Mouse (Mus musculus) olfactory bulb, adult 2 months (tissue): ENCODE data around the gene Gpc1. TPM values are rescaled to one million over a fixed set of nuclear protein-coding genes. Genes with fewer than 3 reads are reported as not detected.

Experiments used
- H3K27ac ChIP-seq: fragments of 200-500 bp; 2 replicates; pipeline ENCODE4 v1.5.1; 2012; ENCODE audit warnings: low read depth, low read length; ENCODE audit not compliant: insufficient read depth
- H3K4me1 ChIP-seq: fragments of 200-500 bp; 2 replicates; pipeline ENCODE4 v1.6.1; 2012; ENCODE audit warnings: low read length; ENCODE audit not compliant: control insufficient read depth, insufficient read depth
- H3K4me3 ChIP-seq: fragments of 200-500 bp; 2 replicates; pipeline ENCODE4 v1.5.1; 2012; ENCODE audit warnings: mild to moderate bottlenecking, low read depth, low read length, moderate library complexity; ENCODE audit not compliant: insufficient read depth
- CTCF ChIP-seq: fragments of 200-500 bp; IDR thresholded peaks from 2 replicates; pipeline ENCODE4 v1.5.1; 2012; ENCODE audit warnings: low read depth, mild to moderate bottlenecking, low read length, moderate library complexity; ENCODE audit not compliant: insufficient read depth
- POLR2A ChIP-seq: fragments of 200-500 bp; IDR thresholded peaks from 2 replicates; pipeline ENCODE4 v1.6.1; 2012; ENCODE audit warnings: mild to moderate bottlenecking, low read depth, low read length, moderate library complexity; ENCODE audit not compliant: insufficient read depth
- WGBS: fragments of 180-500 bp; shearing (Covaris S2); methylation state at CpG from one replicate; pipeline ENCODE4 v1.1.7; 2018; 5-methylcytosine and 5-hydroxymethylcytosine counted together
- polyA plus RNA-seq: library from polyadenylated mRNA; stranded (reverse); fragments of >200 nt; gene quantifications from 2 replicates; pipeline ENCODE4 v1.2.4, GENCODE M21; 2012; ENCODE audit warnings: low replicate concordance; ENCODE audit not compliant: missing spikeins, insufficient read depth, insufficient read length

The Gpc1 gene
- not detected in 2 replicates for polyA plus RNA-seq

DNA sequence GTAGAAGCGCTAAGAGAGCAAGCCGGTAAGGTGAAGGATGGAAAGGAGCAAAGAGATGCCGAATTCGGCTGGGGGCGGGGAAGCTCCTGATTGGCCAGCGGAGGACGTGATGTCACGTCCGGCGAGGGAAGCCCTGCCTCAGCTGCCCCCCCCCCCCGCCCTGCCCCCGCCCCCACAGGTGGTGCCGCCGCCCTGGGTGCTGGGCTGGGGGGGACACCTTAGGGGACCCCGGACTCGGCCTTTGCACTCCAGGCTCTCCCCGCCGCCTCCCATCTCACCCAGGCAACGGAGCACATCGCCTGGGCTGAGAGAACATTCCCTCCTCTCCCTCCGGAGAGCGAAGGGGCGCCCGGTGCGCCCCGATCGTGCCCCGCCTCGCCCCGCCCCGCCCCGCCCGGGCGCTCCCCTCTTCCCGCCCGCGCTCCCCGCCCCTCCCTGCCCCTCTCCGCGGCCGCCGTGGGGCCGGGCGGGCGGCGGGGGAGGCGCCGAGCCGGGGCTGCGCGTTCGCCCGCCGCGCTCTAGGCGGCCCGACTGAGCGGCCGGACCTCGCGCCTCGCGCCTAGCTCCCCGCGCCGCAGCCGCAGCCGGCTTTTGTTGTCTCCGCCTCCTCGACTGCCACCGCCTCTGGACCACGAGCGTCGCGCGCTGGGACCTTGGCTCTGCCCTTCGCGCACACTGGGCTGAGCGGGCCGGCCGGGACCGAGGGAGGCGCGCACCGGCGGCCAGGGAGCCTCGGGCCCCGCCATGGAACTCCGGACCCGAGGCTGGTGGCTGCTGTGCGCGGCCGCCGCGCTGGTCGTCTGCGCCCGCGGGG is at the start of gene Gpc1:
TSS of gene Gpc1 (plus strand) at position 458 of the 814 bp plus-strand sequence.
- H3K27ac ChIP-seq, result peak within 1 kb of the TSS; percentile 77
- H3K4me3 ChIP-seq, result peak within 1 kb of the TSS; percentile 67
- peaks cover 16% of the 10 kb centered on the region for H3K4me1 ChIP-seq
- TF ChIP-seq CTCF (no peak), POLR2A (peak; percentile 32)
- WGBS, result under 1% methylated on average over 72 of the region's 99 CpGs

DNA sequence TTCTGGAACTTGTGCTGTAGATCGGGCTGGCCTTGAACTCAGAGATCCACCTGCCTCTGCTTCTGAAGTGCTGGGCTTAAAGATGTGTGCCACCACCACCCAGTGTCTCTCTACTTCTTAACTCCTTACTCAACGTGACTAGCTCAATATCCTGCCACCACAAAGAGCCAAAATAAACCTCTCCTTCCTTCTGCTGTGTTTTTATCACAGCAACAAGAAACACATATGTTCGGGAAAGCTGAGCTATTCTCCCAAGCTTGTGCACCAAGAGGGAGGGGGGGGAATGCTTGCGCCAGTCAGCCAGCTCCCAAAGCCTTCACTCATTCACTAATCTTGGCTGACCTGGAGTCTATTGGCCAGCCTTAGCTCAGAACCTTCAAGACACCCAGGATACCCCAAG is 49.6 kb upstream of the Gpc1 start:
- H3K27ac ChIP-seq, result no peak overlapping the region
- TF ChIP-seq POLR2A, result no peak
- TF ChIP-seq CTCF, result no peak
- WGBS, result 74% methylated on average over 4 of the region's 4 CpGs
- peaks cover 4% of the 10 kb centered on the region for H3K4me1 ChIP-seq
- no peak overlapping the region for H3K4me3 ChIP-seq

DNA sequence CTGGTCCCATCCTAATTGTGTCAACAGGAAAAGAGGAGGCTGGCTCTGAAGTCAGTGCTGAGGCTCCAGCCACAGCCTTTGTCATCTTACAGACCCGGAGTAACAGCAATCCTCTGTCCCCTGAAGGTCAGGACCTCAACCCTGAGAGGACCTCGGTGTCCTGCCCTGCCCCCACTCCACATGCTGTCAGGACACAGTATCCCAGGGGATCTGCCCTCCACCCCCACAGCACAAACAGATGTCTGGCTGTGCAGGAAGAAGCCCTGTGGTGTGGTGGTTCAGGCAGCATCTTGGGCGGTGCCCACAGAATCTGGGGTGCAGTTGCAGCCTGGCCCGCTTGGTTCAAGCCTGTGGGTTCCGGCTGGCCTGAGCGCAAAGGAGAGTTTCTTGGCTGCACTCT is 48.9 kb upstream of the Gpc1 start:
- Histone ChIP-seq H3K27ac (no peak overlapping the region), H3K4me1 (peaks cover 4% of the 10 kb centered on the region), H3K4me3 (no peak overlapping the region)
- WGBS, result 73% methylated on average over 6 of the region's 6 CpGs
- TF ChIP-seq CTCF, result no peak
- no peak for TF ChIP-seq POLR2A

DNA sequence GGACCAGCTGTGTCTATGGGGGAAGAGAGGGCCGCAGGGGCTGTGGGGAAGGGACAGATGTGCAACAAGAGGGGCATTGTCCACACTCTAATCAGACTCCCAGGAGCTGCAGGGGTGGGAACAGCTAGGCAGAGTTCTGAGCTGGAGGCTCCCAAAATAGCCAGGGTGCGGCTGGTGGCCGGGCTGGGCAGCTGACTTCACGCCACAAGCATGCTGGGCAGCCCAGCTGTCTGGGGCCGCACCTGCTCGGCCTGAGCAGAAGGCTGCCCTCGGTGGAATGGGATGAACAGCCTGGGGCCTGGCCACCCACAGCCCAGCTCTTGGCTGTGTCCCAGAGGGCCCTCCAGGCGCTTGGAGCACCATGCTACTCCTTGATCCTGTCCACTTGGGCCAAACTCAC is 44.2 kb upstream of the Gpc1 start:
- WGBS, result 73% methylated on average over 8 of the region's 8 CpGs
- TF ChIP-seq POLR2A (no peak), CTCF (no peak)
- H3K4me3 ChIP-seq, result no peak overlapping the region
- no peak overlapping the region for H3K27ac ChIP-seq
- H3K4me1 ChIP-seq, result peaks cover 8% of the 10 kb centered on the region

DNA sequence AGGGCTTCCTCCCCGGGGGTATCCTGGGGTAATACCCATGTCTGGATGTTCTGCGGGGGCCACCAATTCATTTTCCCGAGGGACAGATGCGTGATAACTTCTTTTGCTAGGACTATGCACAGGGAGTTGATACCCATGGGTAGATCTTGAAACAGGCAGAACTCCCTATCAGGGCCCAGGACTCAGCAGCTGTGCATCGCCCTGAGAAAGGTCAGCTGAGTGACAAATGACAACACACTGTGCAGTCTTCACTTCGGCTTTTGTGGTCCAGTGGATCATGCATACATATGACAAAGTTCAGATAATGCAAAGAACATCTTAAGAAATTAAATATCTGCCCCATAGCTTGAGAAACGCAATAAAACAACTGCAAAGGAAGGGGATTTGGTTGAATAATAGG is 43.4 kb upstream of the Gpc1 start:
- H3K4me3 ChIP-seq, result no peak overlapping the region
- peaks cover 3% of the 10 kb centered on the region; the same call in 1 of the 2 replicates for H3K4me1 ChIP-seq
- TF ChIP-seq POLR2A (no peak), CTCF (no peak)
- H3K27ac ChIP-seq, result no peak overlapping the region
- WGBS, result 93% methylated on average over 7 of the region's 7 CpGs

DNA sequence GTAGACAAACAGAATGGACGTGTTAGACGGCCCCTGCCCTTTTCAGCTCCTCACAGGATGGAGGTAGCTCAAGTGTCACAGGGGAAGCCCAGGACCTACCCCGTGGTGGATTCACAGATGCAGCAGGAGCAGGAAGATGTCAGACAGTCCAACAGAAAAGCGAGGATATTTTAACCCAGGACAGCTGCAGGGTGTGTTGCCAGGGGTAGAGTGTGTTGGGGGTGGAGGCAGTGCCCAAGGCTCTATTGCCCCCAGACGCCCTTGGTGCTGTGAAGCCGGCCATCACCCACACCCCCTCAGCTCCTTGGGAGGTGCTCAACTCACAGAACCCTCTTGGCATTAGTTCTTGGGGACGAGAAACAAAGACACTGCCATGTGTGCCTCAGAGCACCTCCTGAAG is 40.8 kb upstream of the Gpc1 start:
- H3K27ac ChIP-seq, result no peak overlapping the region
- no peak for TF ChIP-seq CTCF
- no peak for TF ChIP-seq POLR2A
- H3K4me1 ChIP-seq, result peaks cover 10% of the 10 kb centered on the region
- WGBS, result 35% methylated on average over 7 of the region's 7 CpGs
- no peak overlapping the region for H3K4me3 ChIP-seq

DNA sequence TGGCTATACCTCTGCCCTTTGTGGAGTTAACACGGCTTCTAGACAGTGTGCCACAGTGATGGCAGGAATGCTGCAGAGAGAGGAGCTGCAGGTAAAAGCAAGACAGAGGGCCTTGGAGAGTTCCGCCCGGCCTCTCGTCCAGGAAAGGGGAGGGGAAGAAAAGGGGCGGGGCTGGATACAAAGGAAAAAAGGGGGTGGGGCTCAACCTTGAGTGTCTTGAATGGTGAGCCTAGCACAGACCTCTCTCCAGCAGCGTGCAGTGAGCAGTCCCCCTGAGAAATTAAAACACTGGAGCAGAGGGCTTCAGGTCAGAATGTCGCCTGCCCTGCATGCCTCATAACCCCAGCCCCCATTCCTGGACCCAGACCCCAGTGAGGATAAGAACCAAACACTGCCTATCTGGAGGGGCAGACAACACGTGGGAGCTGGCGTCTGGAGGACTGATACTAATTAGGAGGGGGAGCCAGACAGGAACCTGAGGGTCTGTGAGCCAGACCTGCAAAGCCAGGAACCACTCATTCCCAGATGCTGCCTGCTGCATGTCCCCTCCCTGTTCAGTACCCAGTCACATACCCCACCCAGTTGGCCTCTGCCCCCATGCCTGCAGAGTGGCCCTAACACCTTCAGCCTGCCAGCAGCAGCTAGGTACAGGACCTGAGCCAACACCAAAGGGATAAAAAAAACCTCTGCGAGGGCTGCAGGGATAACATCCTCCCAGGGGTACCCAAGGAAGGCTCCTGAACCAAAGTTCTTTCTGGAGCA is 40.2 kb upstream of the Gpc1 start:
- Histone ChIP-seq H3K27ac (no peak overlapping the region), H3K4me1 (peaks cover 10% of the 10 kb centered on the region), H3K4me3 (no peak overlapping the region)
- 29% methylated on average over 10 of the region's 10 CpGs for WGBS
- TF ChIP-seq POLR2A (no peak), CTCF (no peak)

DNA sequence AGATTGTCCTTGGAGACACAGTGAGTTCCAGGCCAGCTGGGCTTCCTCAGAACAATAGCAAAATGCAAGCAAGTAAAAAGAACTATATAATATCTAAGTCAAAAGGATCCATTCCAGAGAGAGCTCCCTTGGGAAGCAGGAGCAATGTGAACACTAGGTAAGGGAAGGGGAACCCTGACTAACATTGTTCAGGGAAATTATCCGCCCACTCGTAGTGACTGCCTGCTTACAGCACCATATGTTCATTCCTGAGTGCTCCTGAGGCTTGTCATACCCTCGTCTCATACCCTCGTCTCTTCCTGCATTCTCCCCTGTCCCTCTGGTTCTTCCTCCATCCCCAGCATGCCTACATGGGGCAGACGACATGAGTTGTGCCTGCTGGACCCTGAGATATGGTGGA is 37.7 kb upstream of the Gpc1 start:
- H3K4me3 ChIP-seq, result no peak overlapping the region
- 57% methylated on average over 5 of the region's 5 CpGs for WGBS
- TF ChIP-seq CTCF (no peak), POLR2A (no peak)

DNA sequence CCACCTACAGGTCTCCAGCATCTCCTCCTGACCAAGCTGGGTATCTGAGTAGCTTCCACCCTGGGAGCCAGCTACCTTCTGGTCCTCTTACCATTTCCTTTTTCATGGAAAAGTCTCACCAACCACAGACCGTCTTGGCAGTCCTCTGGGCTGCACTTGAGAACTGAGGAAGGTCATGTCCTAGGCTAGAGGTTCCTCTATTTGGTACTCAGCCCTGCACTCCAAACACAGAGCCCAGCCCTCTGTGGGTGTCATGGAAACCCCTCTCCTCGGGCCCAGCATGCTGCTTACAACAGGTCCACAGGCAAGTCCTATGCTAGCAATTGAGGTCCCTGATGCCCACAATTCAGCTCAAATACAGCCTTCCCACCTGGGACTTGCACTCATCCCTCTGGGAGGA is 33.0 kb upstream of the Gpc1 start:
- no peak for TF ChIP-seq CTCF
- no peak for TF ChIP-seq POLR2A
- Histone ChIP-seq H3K4me1 (peaks cover 9% of the 10 kb centered on the region; the same call in 1 of the 2 replicates), H3K4me3 (no peak overlapping the region), H3K27ac (no peak overlapping the region)
- 79% methylated on average over 2 of the region's 2 CpGs for WGBS

More for the DNA sequence above, 37.7 kb upstream of the Gpc1 start:
- peaks cover 10% of the 10 kb centered on the region for H3K4me1 ChIP-seq
- no peak overlapping the region for H3K27ac ChIP-seq
